Mouse (Mus musculus) hindbrain, embryonic 16.5 days (tissue): ENCODE measurements around the gene Babam2. TPM values are rescaled to one million over a fixed set of nuclear protein-coding genes. Genes with fewer than 3 reads are reported as not detected.

ENCODE experiments used
- ATAC-seq: fragments of 200-750 bp; cut with Nextera tagmentation; 2 replicates; pipeline ENCODE4 v1.8.0; 2017; ENCODE audit warnings: moderate TSS enrichment, moderate library complexity
- H3K27ac ChIP-seq: fragments of 300-500 bp; sonication (generic); 2 replicates; pipeline ENCODE4 v1.5.1; 2014; ENCODE audit warnings: low read depth, mild to moderate bottlenecking, control low read depth, low read length, moderate library complexity
- H3K27me3 ChIP-seq: fragments of 300-500 bp; sonication (generic); replicated peaks from 2 replicates; pipeline ENCODE4 v1.6.1; 2014; ENCODE audit warnings: low read length; ENCODE audit not compliant: control insufficient read depth, insufficient read depth
- H3K36me3 ChIP-seq: fragments of 300-500 bp; sonication (generic); 2 replicates; pipeline ENCODE4 v1.6.1; 2014; ENCODE audit warnings: mild to moderate bottlenecking, low read length, moderate library complexity, mixed read lengths; ENCODE audit not compliant: control insufficient read depth, insufficient read depth
- H3K4me1 ChIP-seq: fragments of 300-500 bp; sonication (generic); 2 replicates; pipeline ENCODE4 v1.6.1; 2014; ENCODE audit warnings: low read depth, low read length; ENCODE audit not compliant: control insufficient read depth, insufficient read depth
- H3K4me2 ChIP-seq: fragments of 300-500 bp; sonication (generic); 2 replicates; pipeline ENCODE4 v1.6.1; 2014; ENCODE audit warnings: mild to moderate bottlenecking, low read length, control low read depth, moderate library complexity
- H3K4me3 ChIP-seq: fragments of 300-500 bp; sonication (generic); 2 replicates; pipeline ENCODE4 v1.5.1; 2014; ENCODE audit warnings: mild to moderate bottlenecking, low read length, control low read depth, moderate library complexity
- H3K9ac ChIP-seq: fragments of 300-500 bp; sonication (generic); 2 replicates; pipeline ENCODE4 v1.6.1; 2014; ENCODE audit warnings: low read depth, mild to moderate bottlenecking, control low read depth, low read length, moderate library complexity
- H3K9me3 ChIP-seq: fragments of 300-500 bp; sonication (generic); 2 replicates; pipeline ENCODE4 v1.6.1; 2014; ENCODE audit warnings: mild to moderate bottlenecking, low read length, moderate library complexity; ENCODE audit not compliant: control insufficient read depth
- WGBS: fragments of 180-500 bp; shearing (Covaris S2); extraction: QIAGEN DNeasy Blood & Tissue Kit; methylation state at CpG from one replicate; pipeline ENCODE4 v1.1.7; 2014; 5-methylcytosine and 5-hydroxymethylcytosine counted together
- polyA plus RNA-seq: library from polyadenylated mRNA; unstranded; fragments of >200 nt; fragmentation: Nextera tagmentation; extraction: Ambion mirVana; gene quantifications from 2 replicates; pipeline ENCODE4 v1.2.1, GENCODE M21; 2015

Babam2 gene
- polyA plus RNA-seq, 1 experiment from 2014 or later, result 49.0 TPM

- Histone ChIP-seq H3K4me3 (no peak overlapping the region), H3K9ac (no peak overlapping the region), H3K36me3 (no peaks in the 10 kb centered on the region), H3K9me3 (no peaks in the 10 kb centered on the region), H3K4me2 (no peak overlapping the region), H3K27ac (no peak overlapping the region), H3K27me3 (no peaks in the 10 kb centered on the region), H3K4me1 (no peaks in the 10 kb centered on the region)
- no peak for ATAC-seq
- 85% methylated on average over 1 of the region's 1 CpGs for WGBS
Observed at GRCm38 (mm10) chr5:31874543-31874942, 177.1 kb downstream of the Babam2 start.

GRCm38 (mm10) chr5:31875443-31875842 lies 178.0 kb downstream of the Babam2 start:
- Histone ChIP-seq H3K9me3 (no peaks in the 10 kb centered on the region), H3K4me2 (no peak overlapping the region), H3K4me1 (no peaks in the 10 kb centered on the region), H3K27me3 (no peaks in the 10 kb centered on the region), H3K9ac (no peak overlapping the region), H3K36me3 (no peaks in the 10 kb centered on the region), H3K27ac (no peak overlapping the region), H3K4me3 (no peak overlapping the region)
- WGBS, result 77% methylated on average over 3 of the region's 3 CpGs
- no peak for ATAC-seq

- H3K36me3 ChIP-seq, result no peaks in the 10 kb centered on the region
- no peak overlapping the region for H3K27ac ChIP-seq
- no peaks in the 10 kb centered on the region for H3K4me1 ChIP-seq
- no peak for ATAC-seq
- no peak overlapping the region for H3K4me3 ChIP-seq
- 85% methylated on average over 8 of the region's 8 CpGs for WGBS
- no peak overlapping the region for H3K4me2 ChIP-seq
- H3K9me3 ChIP-seq, result no peaks in the 10 kb centered on the region
- no peak overlapping the region for H3K9ac ChIP-seq
- H3K27me3 ChIP-seq, result no peaks in the 10 kb centered on the region
Observed at GRCm38 (mm10) chr5:31876216-31876974, 178.9 kb downstream of the Babam2 start.

GRCm38 (mm10) chr5:31880457-31880856 lies 183.0 kb downstream of the Babam2 start:
- Histone ChIP-seq H3K36me3 (no peaks in the 10 kb centered on the region), H3K27me3 (no peaks in the 10 kb centered on the region), H3K4me2 (no peak overlapping the region), H3K4me1 (no peaks in the 10 kb centered on the region), H3K27ac (no peak overlapping the region), H3K9me3 (no peaks in the 10 kb centered on the region), H3K9ac (no peak overlapping the region), H3K4me3 (no peak overlapping the region)
- 82% methylated on average over 2 of the region's 2 CpGs for WGBS
- no peak for ATAC-seq

- no peak for ATAC-seq
- WGBS, result 87% methylated on average over 3 of the region's 3 CpGs
Observed at GRCm38 (mm10) chr5:31882297-31882696, 184.8 kb downstream of the Babam2 start.

GRCm38 (mm10) chr5:31884962-31885361 lies 187.5 kb downstream of the Babam2 start:
- Histone ChIP-seq H3K27ac (no peak overlapping the region), H3K9me3 (no peaks in the 10 kb centered on the region), H3K9ac (no peak overlapping the region), H3K36me3 (no peaks in the 10 kb centered on the region), H3K27me3 (no peaks in the 10 kb centered on the region), H3K4me1 (no peaks in the 10 kb centered on the region), H3K4me2 (no peak overlapping the region), H3K4me3 (no peak overlapping the region)
- no peak for ATAC-seq
- 87% methylated on average over 4 of the region's 4 CpGs for WGBS

More at GRCm38 (mm10) chr5:31882297-31882696, 184.8 kb downstream of the Babam2 start:
- H3K4me3 ChIP-seq, result no peak overlapping the region
- no peaks in the 10 kb centered on the region for H3K36me3 ChIP-seq
- H3K9me3 ChIP-seq, result no peaks in the 10 kb centered on the region
- no peaks in the 10 kb centered on the region for H3K4me1 ChIP-seq
- no peak overlapping the region for H3K9ac ChIP-seq
- H3K27me3 ChIP-seq, result no peaks in the 10 kb centered on the region
- no peak overlapping the region for H3K27ac ChIP-seq
- no peak overlapping the region for H3K4me2 ChIP-seq

GRCm38 (mm10) chr5:31887590-31887989 lies 190.1 kb downstream of the Babam2 start:
- Histone ChIP-seq H3K9ac (no peak overlapping the region), H3K36me3 (no peaks in the 10 kb centered on the region), H3K27me3 (no peaks in the 10 kb centered on the region), H3K9me3 (no peaks in the 10 kb centered on the region), H3K4me1 (no peaks in the 10 kb centered on the region), H3K27ac (no peak overlapping the region), H3K4me3 (no peak overlapping the region), H3K4me2 (no peak overlapping the region)
- WGBS, result 83% methylated on average over 5 of the region's 5 CpGs
- no peak for ATAC-seq

GRCm38 (mm10) chr5:31888341-31888740 lies 190.9 kb downstream of the Babam2 start:
- Histone ChIP-seq H3K27me3 (no peaks in the 10 kb centered on the region), H3K27ac (no peak overlapping the region), H3K9ac (no peak overlapping the region), H3K4me1 (no peaks in the 10 kb centered on the region), H3K4me3 (no peak overlapping the region), H3K9me3 (no peaks in the 10 kb centered on the region), H3K36me3 (no peaks in the 10 kb centered on the region), H3K4me2 (no peak overlapping the region)
- 65% methylated on average over 3 of the region's 3 CpGs for WGBS
- no peak for ATAC-seq

- no peaks in the 10 kb centered on the region for H3K4me1 ChIP-seq
- no peaks in the 10 kb centered on the region for H3K36me3 ChIP-seq
- no peak for ATAC-seq
- H3K4me2 ChIP-seq, result no peak overlapping the region
- no peak overlapping the region for H3K9ac ChIP-seq
- H3K27me3 ChIP-seq, result no peaks in the 10 kb centered on the region
- WGBS, result 89% methylated on average over 4 of the region's 4 CpGs
- no peak overlapping the region for H3K4me3 ChIP-seq
- no peak overlapping the region for H3K27ac ChIP-seq
- no peaks in the 10 kb centered on the region for H3K9me3 ChIP-seq
Observed at GRCm38 (mm10) chr5:31892631-31893030, 195.1 kb downstream of the Babam2 start.
